Mouse (Mus musculus) brown adipose tissue, adult 24 weeks (tissue): ENCODE measurements around the gene Hes7. TPM values are rescaled to one million over a fixed set of nuclear protein-coding genes. Genes with fewer than 3 reads are reported as not detected.

ENCODE experiments used
- H3K27ac ChIP-seq: fragments of 200-500 bp; replicated peaks from 2 replicates; pipeline ENCODE4 v1.5.1; 2012; ENCODE audit warnings: low read depth, mild to moderate bottlenecking, low read length
- H3K4me1 ChIP-seq: fragments of 200-500 bp; 2 replicates; pipeline ENCODE4 v1.6.1; 2012; ENCODE audit warnings: low read length, mixed read lengths; ENCODE audit not compliant: control insufficient read depth, insufficient read depth, insufficient read length
- H3K4me3 ChIP-seq: fragments of 200-500 bp; 2 replicates; pipeline ENCODE4 v1.5.1; 2012; ENCODE audit warnings: low read depth, mild to moderate bottlenecking, low read length, moderate library complexity; ENCODE audit not compliant: insufficient read depth
- polyA plus RNA-seq: library from polyadenylated mRNA; stranded (reverse); fragments of >200 nt; gene quantifications from 2 replicates; pipeline ENCODE4 v1.2.4, GENCODE M21; 2012; ENCODE audit not compliant: missing spikeins, insufficient read depth, insufficient read length

The Hes7 gene
- polyA plus RNA-seq, 1 experiment, result not detected

DNA sequence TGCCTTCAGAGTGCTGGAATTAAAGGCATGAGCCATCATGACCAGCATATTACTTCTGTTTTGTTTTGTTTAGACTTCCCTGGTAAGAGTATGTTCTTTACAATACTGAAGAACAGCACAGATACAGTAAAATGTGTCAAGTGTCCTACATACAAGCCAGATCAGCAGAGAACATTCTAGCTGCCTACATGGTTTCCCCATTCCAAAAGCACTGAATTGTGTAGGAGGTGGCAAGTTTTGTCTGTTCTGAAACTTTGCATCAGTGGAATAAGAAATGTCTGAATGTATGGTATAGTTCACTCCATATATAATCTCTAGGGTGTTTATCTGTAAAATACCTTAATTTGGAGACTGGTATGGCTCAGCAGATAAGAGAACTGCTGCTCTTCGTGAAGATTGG, 35.1 kb downstream of the Hes7 start:
- Histone ChIP-seq H3K27ac (no peak overlapping the region), H3K4me1 (no peaks in the 10 kb centered on the region), H3K4me3 (no peak overlapping the region)

DNA sequence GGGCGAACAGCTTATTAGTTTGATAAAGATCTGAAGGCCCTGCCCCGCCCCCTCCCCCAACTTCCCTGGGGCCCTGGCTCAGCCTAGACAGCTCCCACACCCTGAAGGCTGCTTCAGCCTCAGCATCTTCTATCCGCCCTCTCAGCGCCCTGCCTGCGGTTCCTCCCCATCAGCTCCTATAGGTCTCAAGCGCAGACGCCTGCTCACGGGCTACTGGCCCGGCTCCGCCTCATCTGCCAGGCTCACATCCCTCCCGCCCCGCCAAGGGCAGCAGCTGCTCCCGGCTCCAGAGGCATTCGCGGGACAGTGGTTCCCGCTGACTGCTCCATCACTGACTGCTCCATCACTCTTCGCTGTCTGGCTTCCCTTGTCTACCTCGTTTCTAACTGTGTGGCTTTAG, 36.6 kb downstream of the Hes7 start, which contains the start of gene Alox12b:
TSS of gene Alox12b (plus strand) at position 190 of the 400 bp plus-strand sequence.
- H3K27ac ChIP-seq, result no peak within 1 kb of the TSS
- H3K4me1 ChIP-seq, result no peaks in the 10 kb centered on the region
- no peak within 1 kb of the TSS for H3K4me3 ChIP-seq

DNA sequence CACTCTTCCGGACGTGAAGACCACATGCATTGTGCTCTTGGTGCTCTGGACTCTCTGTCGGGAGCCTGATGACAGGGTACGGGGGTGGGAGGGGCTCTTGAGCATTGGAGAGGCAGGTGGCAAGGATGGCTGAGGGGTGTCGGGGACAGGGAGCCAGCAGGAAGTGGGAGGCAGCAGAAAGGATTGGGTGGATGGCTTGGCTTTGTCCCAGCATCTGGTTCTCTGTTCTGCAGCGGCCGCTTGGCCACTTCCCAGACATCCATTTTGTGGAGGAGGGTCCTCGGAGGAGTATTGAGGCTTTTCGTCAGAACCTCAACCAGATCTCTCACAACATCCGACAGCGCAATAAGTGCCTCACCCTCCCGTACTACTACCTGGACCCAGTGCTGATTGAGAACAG, 49.1 kb downstream of the Hes7 start:
- Histone ChIP-seq H3K4me3 (no peak overlapping the region), H3K27ac (no peak overlapping the region), H3K4me1 (no peaks in the 10 kb centered on the region)

DNA sequence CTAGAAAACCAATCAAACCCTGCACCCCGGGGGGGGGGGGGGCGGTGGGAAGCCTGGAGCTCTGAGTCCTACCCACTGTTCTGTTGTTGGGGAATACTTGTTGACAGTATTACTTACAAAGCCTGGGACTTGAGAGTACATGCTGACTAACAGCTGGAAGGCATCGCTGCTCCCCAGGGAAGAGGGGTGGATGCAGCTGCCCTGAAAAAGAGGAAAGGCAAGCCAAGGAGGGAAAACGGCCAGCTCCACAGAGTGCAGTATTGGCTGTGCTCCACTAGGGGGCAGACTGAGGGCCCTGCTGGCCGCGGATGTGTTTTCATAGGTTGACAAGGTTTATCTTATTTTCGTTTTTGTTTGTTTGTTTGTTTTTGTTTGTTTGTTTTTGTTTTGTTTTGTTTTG, 51.4 kb downstream of the Hes7 start:
- no peaks in the 10 kb centered on the region for H3K4me1 ChIP-seq
- H3K27ac ChIP-seq, result no peak overlapping the region
- no peak overlapping the region for H3K4me3 ChIP-seq

DNA sequence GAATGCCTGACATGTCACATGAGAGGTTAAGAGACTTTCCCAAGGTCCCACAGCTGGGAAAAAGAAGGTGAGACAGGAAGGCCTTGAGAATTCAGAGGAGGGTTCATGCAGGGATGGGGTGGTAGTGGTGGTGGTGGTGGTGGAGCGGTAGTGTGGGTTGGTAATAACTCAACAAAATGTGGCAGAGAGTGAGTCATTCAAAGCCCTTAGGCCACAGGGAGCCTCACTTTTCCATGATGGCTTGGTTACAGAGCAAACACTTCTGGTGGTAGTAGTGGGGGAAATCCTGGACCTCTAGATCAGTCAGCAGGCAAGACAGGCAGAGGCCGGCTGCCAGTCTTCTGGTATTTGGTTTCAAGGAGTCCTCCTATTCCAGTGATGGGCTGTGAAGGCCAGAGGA, 52.4 kb downstream of the Hes7 start:
- H3K4me3 ChIP-seq, result no peak overlapping the region
- H3K27ac ChIP-seq, result no peak overlapping the region
- H3K4me1 ChIP-seq, result no peaks in the 10 kb centered on the region

Other genes with a start within 250 kb of the Hes7 start
- 48.4 and 48.9 TPM in 2 replicates for gene Ndel1, start 248.5 kb upstream of the Hes7 start, polyA plus RNA-seq
- gene Rnf222, start 231.9 kb upstream of the Hes7 start, polyA plus RNA-seq, result not detected in 2 replicates
- gene Rpl26, start 218.8 kb upstream of the Hes7 start, polyA plus RNA-seq, result 1,653 and 1,681 TPM in 2 replicates
- not detected in 2 replicates for gene Odf4, start 193.3 kb upstream of the Hes7 start, polyA plus RNA-seq
- 7.1 and 19.0 TPM in 2 replicates for gene Arhgef15, start 162.9 kb upstream of the Hes7 start, polyA plus RNA-seq
- gene Slc25a35, start 152.3 kb upstream of the Hes7 start, polyA plus RNA-seq, result 170 and 220 TPM in 2 replicates
- 9.0 and 12.7 TPM in 2 replicates for gene Rangrf, start 145.2 kb upstream of the Hes7 start, polyA plus RNA-seq
- gene Pfas, start 111.9 kb upstream of the Hes7 start, polyA plus RNA-seq, result 7.8 and 11.1 TPM in 2 replicates
- 6.2 and 11.8 TPM in 2 replicates for gene Ctc1, start 104.5 kb upstream of the Hes7 start, polyA plus RNA-seq
- gene Aurkb, start 74.8 kb upstream of the Hes7 start, polyA plus RNA-seq, result 0.79 TPM in 1 of 2 replicates, not detected in the other
- gene Borcs6, start 60.7 kb upstream of the Hes7 start, polyA plus RNA-seq, result 8.1 and 8.3 TPM in 2 replicates
- gene Tmem107, start 49.6 kb upstream of the Hes7 start, polyA plus RNA-seq, result 2.5 and 4.6 TPM in 2 replicates
- gene Vamp2, start 31.9 kb upstream of the Hes7 start, polyA plus RNA-seq, result 42.0 and 54.9 TPM in 2 replicates
- gene Per1, start 25.2 kb upstream of the Hes7 start, polyA plus RNA-seq, result 7.9 and 15.6 TPM in 2 replicates
- 0.87 TPM in 1 of 2 replicates, not detected in the other for gene 9130213A22Rik, start 2.2 kb downstream of the Hes7 start, polyA plus RNA-seq
- gene Aloxe3, start 5.5 kb downstream of the Hes7 start, polyA plus RNA-seq, result not detected in 2 replicates
- not detected in 2 replicates for gene Alox12b, start 36.6 kb downstream of the Hes7 start, polyA plus RNA-seq
- gene Alox8, start 77.4 kb downstream of the Hes7 start, polyA plus RNA-seq, result not detected in 2 replicates
- not detected in 2 replicates for gene Gucy2e, start 116.6 kb downstream of the Hes7 start, polyA plus RNA-seq
- gene Cntrob, start 203.4 kb downstream of the Hes7 start, polyA plus RNA-seq, result 4.5 and 5.6 TPM in 2 replicates
- 93.3 and 94.0 TPM in 2 replicates for gene Trappc1, start 203.6 kb downstream of the Hes7 start, polyA plus RNA-seq
- 1.2 and 1.6 TPM in 2 replicates for gene Kcnab3, start 205.9 kb downstream of the Hes7 start, polyA plus RNA-seq
- 2.8 TPM in 1 of 2 replicates, not detected in the other for gene Rnf227, start 220.1 kb downstream of the Hes7 start, polyA plus RNA-seq
- gene Chd3, start 249.0 kb downstream of the Hes7 start, polyA plus RNA-seq, result 19.4 and 27.0 TPM in 2 replicates